Mouse (Mus musculus): ENCODE measurements around the gene Apoo.
"Not testable (repeated sequence)": the region's sequence is repeated elsewhere in the genome, so short reads cannot be mapped to it uniquely, and the experiment has no call there.

- TF ChIP-seq POLR2A (IDR thresholded peaks at IDR 0.05; ENCODE audit: borderline replicate concordance, low read depth, low read length); CTCF (IDR thresholded peaks at IDR 0.05; ENCODE audit: low read depth, low read length): not testable (repeated sequence)
Observed at GRCm38 (mm10) chrX:94461513-94461912, 94.6 kb downstream of the Apoo start.
